Mouse (Mus musculus): ENCODE measurements around the gene Cacna1s. TPM values are rescaled to one million over a fixed set of nuclear protein-coding genes. Genes with fewer than 3 reads are reported as not detected.
A peak's percentile ranks its signal among the peaks of the same experiment; 100 is the strongest.

Gene Cacna1s
- 0.20 and 0.43 TPM in 2 replicates for polyA plus RNA-seq (2014; fragmentation: Nextera tagmentation; extraction: Ambion mirVana)

GRCm38 (mm10) chr1:136052547-136052946 is at the start of gene Cacna1s:
Gene Cacna1s, plus strand, starts transcription at chr1:136052750.
- DNase-seq (ENCODE audit: low spot score) (no peak), ATAC-seq (ENCODE audit: low FRiP score) (0 out of 2 replicates have a peak, but pooled peaks have one; percentile 1)
- H3K9ac ChIP-seq (ENCODE audit: low read depth, low read length): no peak within 1 kb of the TSS
- no peaks in the 10 kb centered on the region for H3K36me3 ChIP-seq (ENCODE audit: control insufficient read depth, insufficient read depth, low read length)
- H3K9me3 ChIP-seq (ENCODE audit: control insufficient read depth, low read length): no peaks in the 10 kb centered on the region
- no peak within 1 kb of the TSS for H3K4me2 ChIP-seq (replicated peaks; ENCODE audit: low read depth, low read length)
- peaks cover 29% of the 10 kb centered on the region for H3K27me3 ChIP-seq (ENCODE audit: control insufficient read depth, insufficient read depth, low read length)
- H3K27ac ChIP-seq (ENCODE audit: low read depth, low read length): no peak within 1 kb of the TSS
- 39% methylated on average over 11 of the region's 11 CpGs for WGBS
- no peaks in the 10 kb centered on the region; the same call in 1 of the 2 replicates for H3K4me1 ChIP-seq (replicated peaks; ENCODE audit: control insufficient read depth, insufficient read depth, low read length)
- no peak within 1 kb of the TSS for H3K4me3 ChIP-seq (ENCODE audit: low read depth, low read length)

GRCm38 (mm10) chr1:136006292-136006748 is 46.2 kb upstream of the Cacna1s start, which contains the start of gene Igfn1:
Gene Igfn1, minus strand, starts transcription at chr1:136006342.
- DNase-seq (ENCODE audit: low spot score) (no peak), ATAC-seq (ENCODE audit: low FRiP score) (no peak)
- 74% methylated on average over 3 of the region's 3 CpGs for WGBS
- no peaks in the 10 kb centered on the region for H3K36me3 ChIP-seq (ENCODE audit: control insufficient read depth, insufficient read depth, low read length)
- H3K27me3 ChIP-seq (ENCODE audit: control insufficient read depth, insufficient read depth, low read length): no peaks in the 10 kb centered on the region; the same call in 1 of the 2 replicates
- H3K4me3 ChIP-seq (ENCODE audit: low read depth, low read length): no peak within 1 kb of the TSS
- peak within 1 kb of the TSS; percentile 82; the same call in 1 of the 2 replicates for H3K4me2 ChIP-seq (replicated peaks; ENCODE audit: low read depth, low read length)
- H3K9me3 ChIP-seq (ENCODE audit: control insufficient read depth, low read length): no peaks in the 10 kb centered on the region
- no peak within 1 kb of the TSS for H3K27ac ChIP-seq (ENCODE audit: low read depth, low read length)
- H3K9ac ChIP-seq (ENCODE audit: low read depth, low read length): no peak within 1 kb of the TSS
- H3K4me1 ChIP-seq (replicated peaks; ENCODE audit: control insufficient read depth, insufficient read depth, low read length): no peaks in the 10 kb centered on the region; the same call in 1 of the 2 replicates

GRCm38 (mm10) chr1:136007211-136008158 is 45.1 kb upstream of the Cacna1s start, which contains the start of gene Tmem9:
Gene Tmem9, plus strand, starts transcription at chr1:136008150.
- H3K27me3 ChIP-seq (ENCODE audit: control insufficient read depth, insufficient read depth, low read length): no peaks in the 10 kb centered on the region; the same call in 1 of the 2 replicates
- H3K9ac ChIP-seq (ENCODE audit: low read depth, low read length): no peak within 1 kb of the TSS
- H3K36me3 ChIP-seq (ENCODE audit: control insufficient read depth, insufficient read depth, low read length): no peaks in the 10 kb centered on the region
- peak within 1 kb of the TSS; percentile 29 for H3K4me3 ChIP-seq (ENCODE audit: low read depth, low read length)
- peak; percentile 75 for DNase-seq (ENCODE audit: low spot score)
- no peaks in the 10 kb centered on the region; the same call in 1 of the 2 replicates for H3K4me1 ChIP-seq (replicated peaks; ENCODE audit: control insufficient read depth, insufficient read depth, low read length)
- peak; percentile 91 for ATAC-seq (ENCODE audit: low FRiP score)
- WGBS: 4% methylated on average over 37 of the region's 37 CpGs
- no peaks in the 10 kb centered on the region for H3K9me3 ChIP-seq (ENCODE audit: control insufficient read depth, low read length)
- H3K27ac ChIP-seq (ENCODE audit: low read depth, low read length): no peak within 1 kb of the TSS
- H3K4me2 ChIP-seq (replicated peaks; ENCODE audit: low read depth, low read length): peak within 1 kb of the TSS; percentile 82

- peak; percentile 17; the same call in 1 of the 2 replicates for ATAC-seq (ENCODE audit: low FRiP score)
- H3K4me2 ChIP-seq (replicated peaks; ENCODE audit: low read depth, low read length): peak overlapping the region; percentile 82
- no peaks in the 10 kb centered on the region; the same call in 1 of the 2 replicates for H3K4me1 ChIP-seq (replicated peaks; ENCODE audit: control insufficient read depth, insufficient read depth, low read length)
- peak overlapping the region; percentile 29 for H3K4me3 ChIP-seq (ENCODE audit: low read depth, low read length)
- H3K27me3 ChIP-seq (ENCODE audit: control insufficient read depth, insufficient read depth, low read length): no peaks in the 10 kb centered on the region; the same call in 1 of the 2 replicates
- H3K36me3 ChIP-seq (ENCODE audit: control insufficient read depth, insufficient read depth, low read length): no peaks in the 10 kb centered on the region
- 21% methylated on average over 8 of the region's 8 CpGs for WGBS
- H3K27ac ChIP-seq (ENCODE audit: low read depth, low read length): no peak overlapping the region
- H3K9me3 ChIP-seq (ENCODE audit: control insufficient read depth, low read length): no peaks in the 10 kb centered on the region
- H3K9ac ChIP-seq (ENCODE audit: low read depth, low read length): no peak overlapping the region
- no peak for DNase-seq (ENCODE audit: low spot score)
Observed at GRCm38 (mm10) chr1:136008159-136008533, 44.4 kb upstream of the Cacna1s start.

- Histone ChIP-seq H3K36me3 (ENCODE audit: control insufficient read depth, insufficient read depth, low read length) (no peaks in the 10 kb centered on the region), H3K27ac (ENCODE audit: low read depth, low read length) (no peak overlapping the region), H3K9me3 (ENCODE audit: control insufficient read depth, low read length) (no peaks in the 10 kb centered on the region), H3K9ac (ENCODE audit: low read depth, low read length) (no peak overlapping the region), H3K4me3 (ENCODE audit: low read depth, low read length) (no peak overlapping the region), H3K27me3 (ENCODE audit: control insufficient read depth, insufficient read depth, low read length) (no peaks in the 10 kb centered on the region; the same call in 1 of the 2 replicates), H3K4me2 (replicated peaks; ENCODE audit: low read depth, low read length) (no peak overlapping the region), H3K4me1 (replicated peaks; ENCODE audit: control insufficient read depth, insufficient read depth, low read length) (no peaks in the 10 kb centered on the region; the same call in 1 of the 2 replicates)
- no peak for ATAC-seq (ENCODE audit: low FRiP score)
- DNase-seq (ENCODE audit: low spot score): no peak
- 94% methylated on average over 4 of the region's 4 CpGs for WGBS
Observed at GRCm38 (mm10) chr1:136010247-136010646, 42.3 kb upstream of the Cacna1s start.

- 84% methylated on average over 4 of the region's 4 CpGs for WGBS
- Histone ChIP-seq H3K27ac (ENCODE audit: low read depth, low read length) (no peak overlapping the region), H3K4me2 (replicated peaks; ENCODE audit: low read depth, low read length) (no peak overlapping the region), H3K4me3 (ENCODE audit: low read depth, low read length) (no peak overlapping the region), H3K27me3 (ENCODE audit: control insufficient read depth, insufficient read depth, low read length) (no peaks in the 10 kb centered on the region), H3K9me3 (ENCODE audit: control insufficient read depth, low read length) (no peaks in the 10 kb centered on the region), H3K9ac (ENCODE audit: low read depth, low read length) (no peak overlapping the region), H3K4me1 (replicated peaks; ENCODE audit: control insufficient read depth, insufficient read depth, low read length) (no peaks in the 10 kb centered on the region), H3K36me3 (ENCODE audit: control insufficient read depth, insufficient read depth, low read length) (no peaks in the 10 kb centered on the region)
- DNase-seq (ENCODE audit: low spot score): no peak
- no peak for ATAC-seq (ENCODE audit: low FRiP score)
Observed at GRCm38 (mm10) chr1:136013513-136013912, 39.0 kb upstream of the Cacna1s start.

GRCm38 (mm10) chr1:136014796-136015502 is 37.6 kb upstream of the Cacna1s start:
- Histone ChIP-seq H3K27me3 (ENCODE audit: control insufficient read depth, insufficient read depth, low read length) (no peaks in the 10 kb centered on the region), H3K36me3 (ENCODE audit: control insufficient read depth, insufficient read depth, low read length) (no peaks in the 10 kb centered on the region), H3K27ac (ENCODE audit: low read depth, low read length) (no peak overlapping the region), H3K9me3 (ENCODE audit: control insufficient read depth, low read length) (no peaks in the 10 kb centered on the region), H3K4me2 (replicated peaks; ENCODE audit: low read depth, low read length) (no peak overlapping the region), H3K4me3 (ENCODE audit: low read depth, low read length) (no peak overlapping the region), H3K9ac (ENCODE audit: low read depth, low read length) (no peak overlapping the region), H3K4me1 (replicated peaks; ENCODE audit: control insufficient read depth, insufficient read depth, low read length) (no peaks in the 10 kb centered on the region)
- ATAC-seq (ENCODE audit: low FRiP score) (no peak), DNase-seq (ENCODE audit: low spot score) (no peak)
- 77% methylated on average over 2 of the region's 2 CpGs for WGBS

GRCm38 (mm10) chr1:136017307-136017706 is 35.2 kb upstream of the Cacna1s start:
- no peak overlapping the region for H3K27ac ChIP-seq (ENCODE audit: low read depth, low read length)
- H3K27me3 ChIP-seq (ENCODE audit: control insufficient read depth, insufficient read depth, low read length): no peaks in the 10 kb centered on the region
- H3K4me3 ChIP-seq (ENCODE audit: low read depth, low read length): no peak overlapping the region
- H3K36me3 ChIP-seq (ENCODE audit: control insufficient read depth, insufficient read depth, low read length): peaks cover 5% of the 10 kb centered on the region; the same call in 1 of the 2 replicates
- peak; percentile 22 for DNase-seq (ENCODE audit: low spot score)
- 79% methylated on average over 2 of the region's 2 CpGs for WGBS
- H3K9me3 ChIP-seq (ENCODE audit: control insufficient read depth, low read length): no peaks in the 10 kb centered on the region
- no peaks in the 10 kb centered on the region for H3K4me1 ChIP-seq (replicated peaks; ENCODE audit: control insufficient read depth, insufficient read depth, low read length)
- no peak overlapping the region for H3K4me2 ChIP-seq (replicated peaks; ENCODE audit: low read depth, low read length)
- peak; percentile 30; the same call in 1 of the 2 replicates for ATAC-seq (ENCODE audit: low FRiP score)
- no peak overlapping the region; the same call in 1 of the 2 replicates for H3K9ac ChIP-seq (ENCODE audit: low read depth, low read length)
